Mouse (Mus musculus) cerebellum, adult 11-12 months (tissue): ENCODE measurements around the gene Edn1.
A peak's percentile ranks its signal among the peaks of the same experiment; 100 is the strongest.

Experiments used
- DNase-seq: peaks from one replicate; pipeline ENCODE4 v3.0.0; 2022

Gene Edn1

DNA sequence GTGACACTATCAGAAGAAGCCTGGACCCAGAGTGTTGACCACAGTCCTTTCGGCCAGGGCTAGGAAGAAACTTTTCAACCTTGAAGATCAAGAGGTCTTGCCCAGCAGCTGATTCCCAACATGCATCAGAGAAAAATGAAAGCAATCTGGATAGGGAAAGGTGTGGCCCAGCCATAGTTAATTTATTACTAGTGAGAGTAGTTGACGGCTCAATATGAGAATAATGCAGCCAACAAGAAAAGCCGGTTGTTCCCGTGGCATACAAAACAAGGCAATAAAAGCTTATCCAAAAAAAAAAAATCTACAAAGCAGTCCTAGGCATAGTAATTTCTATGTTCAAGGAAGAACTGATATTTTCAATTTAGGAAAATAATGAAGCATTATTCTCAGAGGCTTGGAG lies 16.5 kb downstream of the Edn1 start:
- no peak for DNase-seq

GRCm38 (mm10) chr13:42328576-42328975 lies 27.3 kb downstream of the Edn1 start:
- no peak for DNase-seq

DNA sequence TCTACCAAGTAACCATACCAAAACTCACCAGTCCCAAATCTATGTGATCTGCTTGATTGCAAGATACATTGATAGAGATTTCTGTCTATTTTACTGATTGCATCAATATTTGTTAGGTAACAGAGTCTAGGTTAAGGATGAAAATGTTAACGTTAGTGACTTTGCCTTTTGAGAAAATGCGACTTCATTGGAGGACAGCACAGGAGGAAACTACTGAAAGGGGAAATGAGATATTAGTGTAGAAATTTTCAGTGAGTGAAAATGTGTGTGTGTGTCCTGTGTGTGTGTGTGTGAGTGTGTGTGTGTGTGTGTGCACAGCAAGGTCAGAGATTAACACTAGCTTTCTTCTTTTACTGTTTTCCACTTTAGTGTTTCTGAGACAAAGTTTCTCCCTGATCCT lies 29.8 kb downstream of the Edn1 start:
- DNase-seq: no peak

- DNase-seq: no peak
Measured at GRCm38 (mm10) chr13:42334981-42335380, 33.7 kb downstream of the Edn1 start.

DNA sequence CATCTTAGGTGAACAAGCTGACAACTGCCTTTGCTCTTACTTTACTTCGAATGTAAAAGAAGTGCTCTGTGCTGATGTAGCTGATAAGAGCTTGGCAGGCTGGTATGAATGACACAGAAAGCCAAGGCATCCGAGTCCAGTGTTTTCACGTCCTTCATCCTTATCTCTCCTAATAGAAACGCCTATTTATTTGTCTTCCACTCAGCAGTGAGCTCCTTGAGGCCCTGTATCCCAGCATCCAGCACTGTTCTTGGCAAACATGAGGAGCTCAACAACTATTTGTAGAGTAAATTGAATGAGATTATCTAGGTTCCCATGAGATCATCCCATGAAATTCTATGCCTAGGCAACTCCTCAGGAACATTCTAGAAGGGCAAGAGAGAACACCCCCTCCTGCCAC lies 35.1 kb downstream of the Edn1 start:
- no peak for DNase-seq

- DNase-seq: no peak
Measured at GRCm38 (mm10) chr13:42337072-42337471, 35.8 kb downstream of the Edn1 start.

- DNase-seq: peak; percentile 12
Measured at GRCm38 (mm10) chr13:42339466-42339865, 38.2 kb downstream of the Edn1 start.

- DNase-seq: no peak
Measured at GRCm38 (mm10) chr13:42341871-42342532, 40.7 kb downstream of the Edn1 start.

DNA sequence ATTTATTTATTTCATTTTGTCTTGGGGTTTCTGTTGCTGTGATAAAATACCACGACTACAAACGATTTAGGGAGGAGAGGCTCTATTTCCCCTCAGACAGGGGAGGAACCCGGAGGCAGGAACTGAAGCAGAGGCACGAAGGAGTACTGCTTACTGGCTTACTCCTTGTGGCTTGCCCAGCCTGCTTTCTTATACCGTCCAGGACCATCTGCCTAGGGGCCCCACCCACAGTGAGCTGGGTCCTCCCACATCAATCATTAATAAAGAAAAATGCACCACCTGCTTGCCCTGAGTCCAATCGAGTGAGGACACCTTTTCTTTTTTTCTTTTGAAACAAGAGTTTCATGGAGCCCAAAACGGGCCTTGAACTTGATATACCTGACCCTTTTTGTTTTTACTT lies 44.2 kb downstream of the Edn1 start:
- DNase-seq: no peak

GRCm38 (mm10) chr13:42346414-42346813 lies 45.1 kb downstream of the Edn1 start:
- DNase-seq: no peak

DNA sequence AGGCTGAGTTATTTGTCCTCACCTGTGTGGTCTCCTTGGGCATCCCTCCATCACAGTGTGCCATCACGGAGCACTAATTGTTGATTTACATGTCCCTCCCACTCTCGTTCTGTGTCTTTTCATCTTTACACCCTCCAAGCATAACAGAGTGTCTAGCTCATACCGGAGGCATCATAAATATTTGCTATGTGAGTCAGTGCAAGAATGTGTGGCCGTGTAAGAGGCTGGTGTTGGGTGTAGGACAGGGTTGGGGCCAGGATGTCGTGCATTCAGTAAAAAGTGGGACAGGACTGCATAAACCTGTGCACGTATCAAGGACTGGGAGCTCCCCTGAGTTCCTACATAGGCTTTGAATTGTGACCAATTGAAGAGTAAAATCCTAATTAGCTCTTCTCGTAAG lies 50.4 kb downstream of the Edn1 start:
- no peak for DNase-seq
